In genomic region chr10:50592355-50593293, GRCm38 (mm10) we compare ENCODE assay signal across 8 mouse cellular contexts. TPM values are rescaled to one million over a fixed set of nuclear protein-coding genes. Genes with fewer than 3 reads are reported as not detected.
DNase-seq lines count a peak whose midpoint lies in the region; ATAC-seq and TF ChIP-seq lines count a peak whose summit lies in the region.

Gene Ascc3, plus strand, starts transcription at chr10:50592669.

- peak within 1 kb of the TSS; percentile 76 for H3K4me3 ChIP-seq in G1E (ENCODE audit: low read depth, low read length)
- H3K4me3 ChIP-seq in forebrain, postnatal 0 days (ENCODE audit: low read depth, low read length): peak within 1 kb of the TSS; percentile 98
- peak within 1 kb of the TSS; percentile 88 for H3K4me3 ChIP-seq in lung, embryonic 15.5 days

- H3K27me3 ChIP-seq in G1E (ENCODE audit: insufficient read depth, low read length): no peaks in the 10 kb centered on the region
- H3K27me3 ChIP-seq in forebrain, postnatal 0 days (ENCODE audit: insufficient read depth, low read length): no peaks in the 10 kb centered on the region
- no peaks in the 10 kb centered on the region for H3K27me3 ChIP-seq in lung, embryonic 15.5 days

- H3K9me3 ChIP-seq in G1E (replicated peaks): no peaks in the 10 kb centered on the region
- H3K9me3 ChIP-seq in forebrain, postnatal 0 days (ENCODE audit: low read length): no peaks in the 10 kb centered on the region
- H3K9me3 ChIP-seq in lung, embryonic 15.5 days: no peaks in the 10 kb centered on the region

- peak within 1 kb of the TSS; percentile 57 for H3K4me2 ChIP-seq in forebrain, postnatal 0 days (ENCODE audit: low read depth)
- peak within 1 kb of the TSS; percentile 63 for H3K4me2 ChIP-seq in lung, embryonic 15.5 days

- H3K9ac ChIP-seq in forebrain, postnatal 0 days: peak within 1 kb of the TSS; percentile 87
- H3K9ac ChIP-seq in lung, embryonic 15.5 days: peak within 1 kb of the TSS; percentile 78

- peak; percentile 77 for ATAC-seq in G1E (ENCODE audit: extremely low read depth, insufficient number of reproducible peaks, low FRiP score, poor library complexity, severe bottlenecking)
- peak; percentile 99 for ATAC-seq in forebrain, postnatal 0 days
- ATAC-seq in lung, embryonic 15.5 days (ENCODE audit: borderline replicate concordance, extremely low read depth, low FRiP score, low TSS enrichment): peak; percentile 99

- WGBS in forebrain, postnatal 0 days: under 1% methylated on average over 78 of the region's 79 CpGs
- WGBS in lung, embryonic 15.5 days: under 1% methylated on average over 76 of the region's 79 CpGs

- H3K27ac ChIP-seq in forebrain, postnatal 0 days (ENCODE audit: low read depth, low read length): peak within 1 kb of the TSS; percentile 77
- H3K27ac ChIP-seq in lung, embryonic 15.5 days: peak within 1 kb of the TSS; percentile 93

- H3K36me3 ChIP-seq in G1E (replicated peaks): no peaks in the 10 kb centered on the region
- H3K36me3 ChIP-seq in forebrain, postnatal 0 days (ENCODE audit: insufficient read depth): no peaks in the 10 kb centered on the region
- no peaks in the 10 kb centered on the region for H3K36me3 ChIP-seq in lung, embryonic 15.5 days

- H3K4me1 ChIP-seq in G1E (ENCODE audit: insufficient read depth, low read depth, low read length): peaks cover under 1% of the 10 kb centered on the region; the same call in 1 of the 2 replicates
- H3K4me1 ChIP-seq in forebrain, postnatal 0 days (ENCODE audit: insufficient read depth): 0 out of 2 replicates have a peak, but pooled peaks cover 2% of the 10 kb centered on the region
- 0 out of 2 replicates have a peak, but pooled peaks cover 4% of the 10 kb centered on the region for H3K4me1 ChIP-seq in lung, embryonic 15.5 days

- peak; percentile 37 for DNase-seq in G1E (ENCODE audit: low spot score)
- peak; percentile 91 to 95 for DNase-seq in cerebellum, adult 18-20 months
- DNase-seq in forebrain, postnatal 0 days: peak; percentile 95
- DNase-seq in heart, postnatal 4 days: peak; percentile 94
- peak; percentile 86 to 90 for DNase-seq in layer of hippocampus, adult 8-10 months (ENCODE audit: low spot score in 2 of 2)
- DNase-seq in ovary, adult 18-20 months (ENCODE audit: low spot score): peak; percentile 84
- DNase-seq in thymus, postnatal 0 days (ENCODE audit: low spot score): peak; percentile 89

- no peak for TF ChIP-seq CTCF in G1E (IDR thresholded peaks at IDR 0.05; ENCODE audit: low read depth, low read length)
- TF ChIP-seq CTCF in forebrain, postnatal 0 days (IDR thresholded peaks at IDR 0.05; ENCODE audit: low read depth): peak; percentile 30; the same call in 1 of the 2 replicates

RNA-seq across cellular contexts. Expression of gene Ascc3, which starts in this region (rescaled TPM):
- total RNA-seq in G1E (2014; fragmentation: Nextera tagmentation) (51.4 and 56.1 TPM in 2 replicates), G1E (2017) (29.4 and 31.1 TPM in 2 replicates)
- 1.1 and 1.2 TPM in 2 replicates for polyA plus RNA-seq in G1E (2012)
- 26.2 and 36.7 TPM in 2 replicates for total RNA-seq in forebrain, postnatal 0 days (2014; rRNA removed)
- 8.6 and 11.0 TPM in 2 replicates for polyA plus RNA-seq in forebrain, postnatal 0 days (2015; fragmentation: Nextera tagmentation; extraction: Ambion mirVana)
- total RNA-seq in heart, postnatal 4 days (2021): 10 to 100 TPM; 21.8 to 23.5 TPM
- 10 to 100 TPM; 25.3 to 29.3 (median 28.2) TPM for total RNA-seq in layer of hippocampus, adult 8-10 months (2022)
- polyA plus RNA-seq in lung, embryonic 15.5 days (2015; fragmentation: Nextera tagmentation; extraction: Ambion mirVana): 19.1 and 21.5 TPM in 2 replicates
- 17.0 and 20.8 TPM in 2 replicates for polyA plus RNA-seq in thymus, postnatal 0 days (2015; fragmentation: Nextera tagmentation; extraction: Ambion mirVana)

Comparison
In these comparisons a context has a peak if more than half of its experiments do, and no peak if none do; other contexts are left out.
1. Peak in every context shown above with its lines: DNase-seq, ATAC-seq, H3K4me3 ChIP-seq and H3K27ac ChIP-seq.
2. DNase-seq: peak in every context shown above with its lines; median percentile 95 in forebrain, postnatal 0 days; 94 in heart, postnatal 4 days; 93 in cerebellum, adult 18-20 months; 89 in thymus, postnatal 0 days; 88 in layer of hippocampus, adult 8-10 months; 84 in ovary, adult 18-20 months; 37 in G1E.